Mouse (Mus musculus) gastrocnemius, adult 18-20 months (tissue): Measurements from ENCODE around the gene Itga11. TPM values are rescaled to one million over a fixed set of nuclear protein-coding genes. Genes with fewer than 3 reads are reported as not detected.
"Not testable (repeated sequence)": the region's sequence is repeated elsewhere in the genome, so short reads cannot be mapped to it uniquely, and the experiment has no call there.

Source experiments
- DNase-seq: peaks from one replicate; pipeline ENCODE4 v3.0.0; 2021; ENCODE audit warnings: low spot score
- total RNA-seq, 2 experiments: library from RNA; stranded (reverse); gene quantifications; 2 replicates each; pipeline ENCODE4 v1.2.3; 2021

Itga11 gene
- total RNA-seq, 2 experiments from 2014 or later: 3.1 to 3.7 TPM

GRCm38 (mm10) chr9:62763478-62763877 is 85.9 kb downstream of the Itga11 start:
- DNase-seq: no peak

DNA sequence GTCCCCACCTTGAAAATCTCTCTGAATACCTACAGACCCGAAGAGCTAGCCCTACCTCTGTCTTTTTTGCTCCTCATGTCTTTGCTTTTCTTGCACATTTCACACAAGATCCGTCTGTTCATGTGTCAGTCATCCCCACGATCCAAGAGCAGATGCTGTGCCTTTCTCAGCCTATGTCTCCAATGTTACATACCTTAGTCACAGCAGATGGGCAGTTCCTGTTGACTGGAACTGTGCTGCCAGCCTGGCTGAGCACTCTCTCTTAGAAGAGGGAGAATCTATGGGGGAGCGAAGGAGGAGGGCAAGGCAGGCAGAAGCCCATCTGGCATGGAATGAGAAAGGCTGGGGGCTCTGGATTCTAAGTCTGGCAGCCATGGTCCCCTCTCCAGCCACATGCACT is 87.7 kb downstream of the Itga11 start:
- no peak for DNase-seq

GRCm38 (mm10) chr9:62767464-62767863 is 89.8 kb downstream of the Itga11 start:
- no peak for DNase-seq

DNA sequence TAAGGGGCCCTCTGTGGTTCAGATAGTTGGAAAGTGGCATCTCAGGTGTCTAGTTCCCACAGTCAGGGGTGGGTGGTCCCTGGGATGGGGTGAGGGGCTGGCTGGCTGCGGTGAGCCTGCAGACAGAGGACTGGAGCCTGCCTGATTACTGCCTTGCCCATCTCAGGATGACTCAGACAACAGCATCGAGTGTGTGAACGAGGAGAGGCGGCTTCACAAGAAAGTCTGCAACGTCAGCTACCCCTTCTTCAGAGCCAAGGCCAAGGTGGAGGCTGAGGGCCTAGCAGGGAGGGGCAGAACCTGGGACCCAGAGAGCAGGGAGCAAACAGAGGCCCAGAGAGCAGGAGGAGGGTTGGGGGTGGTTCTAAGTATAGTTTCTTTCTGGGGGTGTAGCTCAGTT is 90.7 kb downstream of the Itga11 start:
- no peak for DNase-seq

DNA sequence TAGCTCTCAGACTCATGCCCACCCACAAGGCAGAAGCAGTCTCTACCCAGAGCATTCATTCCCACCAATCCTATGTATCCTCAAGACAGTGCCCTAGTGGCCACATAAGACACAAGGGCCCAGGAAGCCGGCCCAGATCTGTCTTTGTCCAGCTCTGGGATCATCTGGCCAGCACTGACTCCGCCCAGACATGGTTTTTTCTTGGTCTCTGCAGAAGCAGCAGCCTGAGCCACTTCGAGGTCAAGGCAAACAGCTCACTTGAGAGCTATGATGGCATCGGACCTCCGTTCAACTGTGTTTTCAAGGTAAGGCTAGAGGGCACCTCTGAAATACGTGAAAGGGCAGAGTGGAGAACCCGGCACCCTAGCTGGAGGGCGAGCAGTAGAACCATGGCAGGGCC is 95.1 kb downstream of the Itga11 start:
- no peak for DNase-seq

DNA sequence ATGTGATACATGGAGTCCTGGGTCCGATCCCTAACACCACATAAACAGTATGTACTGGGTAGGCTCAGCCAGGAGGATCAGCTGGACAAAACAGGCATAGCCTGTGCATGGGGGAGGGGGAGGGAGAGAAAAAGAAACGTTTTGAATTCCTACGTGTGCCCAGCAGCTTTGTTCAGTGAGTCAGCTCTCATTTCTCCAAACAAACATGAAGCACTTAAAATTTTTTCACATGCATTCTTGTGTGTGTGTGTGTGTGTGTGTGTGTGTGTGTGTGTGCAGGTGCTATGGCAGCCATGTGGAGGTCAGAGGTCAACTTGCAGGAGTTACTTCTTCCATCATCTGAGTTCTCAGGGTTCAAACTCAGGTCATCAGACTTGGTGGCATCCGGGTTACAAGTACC is 97.8 kb downstream of the Itga11 start:
- no peak for DNase-seq

DNA sequence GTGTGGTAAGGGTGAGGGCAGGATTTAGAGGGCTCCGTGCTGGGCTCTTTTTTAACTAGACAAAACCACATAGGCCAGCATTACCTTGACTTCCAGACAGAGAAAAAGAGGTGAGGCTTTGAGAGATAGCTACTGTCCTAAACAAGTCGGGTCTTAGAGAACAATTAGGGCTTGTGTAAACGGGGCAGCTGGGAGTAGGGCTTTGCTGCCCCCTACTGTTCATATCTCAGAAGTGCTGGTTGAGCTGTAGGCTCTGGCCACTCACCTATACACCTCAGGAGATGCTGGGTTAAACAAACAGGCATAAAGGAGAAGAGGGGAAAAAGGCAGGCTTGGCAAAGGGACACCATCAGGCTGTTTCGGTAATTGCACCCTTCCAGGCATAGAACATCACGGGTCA is 99.8 kb downstream of the Itga11 start:
- peak; percentile 48 for DNase-seq

DNA sequence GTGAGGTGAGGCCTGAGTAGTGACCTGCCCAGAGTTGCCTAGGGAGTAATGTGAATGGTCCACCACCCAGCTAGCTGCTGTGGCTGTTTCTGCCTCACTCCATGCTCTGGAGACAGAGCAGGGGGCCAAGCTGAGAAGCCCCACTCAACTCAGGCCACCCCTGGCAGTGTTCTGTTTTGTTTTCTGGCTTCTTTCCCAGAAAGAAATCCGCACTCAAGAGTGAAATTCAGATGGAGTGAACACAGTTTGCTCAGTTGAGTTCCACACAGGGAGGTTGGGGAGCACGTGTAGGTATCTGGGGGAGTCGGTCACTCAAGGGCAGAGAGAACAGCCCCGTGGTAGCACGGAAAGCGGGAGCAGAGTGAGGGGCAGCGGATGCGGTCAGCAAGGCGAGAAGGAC is 101.1 kb downstream of the Itga11 start:
- DNase-seq: no peak

GRCm38 (mm10) chr9:62781965-62782364 is 104.3 kb downstream of the Itga11 start:
- no peak for DNase-seq

GRCm38 (mm10) chr9:62782976-62783781 is 105.6 kb downstream of the Itga11 start:
- no peak for DNase-seq

- no peak for DNase-seq
These were observed 106.6 kb downstream of the Itga11 start for GRCm38 (mm10) chr9:62784233-62784632.

GRCm38 (mm10) chr9:62786721-62787120 is 109.1 kb downstream of the Itga11 start:
- DNase-seq: no peak

- no peak for DNase-seq
These were observed 112.2 kb downstream of the Itga11 start for GRCm38 (mm10) chr9:62789856-62790255.

DNA sequence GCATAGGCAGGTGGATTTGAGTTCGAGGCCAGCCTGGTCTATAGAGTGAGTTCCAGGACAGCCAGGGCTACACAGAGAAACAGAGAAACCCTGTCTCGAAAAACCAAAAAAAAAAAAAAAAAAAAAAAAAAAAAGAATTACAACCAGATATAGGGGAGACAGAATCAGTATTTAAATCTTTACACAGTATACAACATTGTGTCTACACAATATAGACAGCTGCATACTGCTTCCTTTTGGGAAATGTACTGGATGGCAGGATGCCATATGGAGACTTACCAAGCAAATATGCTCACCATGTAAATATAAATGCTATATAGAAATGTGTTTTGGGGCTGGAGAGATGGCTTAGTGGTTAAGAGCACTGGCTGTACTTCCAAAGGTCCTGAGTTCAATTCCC is 121.6 kb downstream of the Itga11 start:
- not testable (repeated sequence) for DNase-seq

GRCm38 (mm10) chr9:62810095-62810494 is 132.5 kb downstream of the Itga11 start:
- no peak for DNase-seq

GRCm38 (mm10) chr9:62810543-62811515 is 133.2 kb downstream of the Itga11 start:
- DNase-seq: peak; percentile 8

DNA sequence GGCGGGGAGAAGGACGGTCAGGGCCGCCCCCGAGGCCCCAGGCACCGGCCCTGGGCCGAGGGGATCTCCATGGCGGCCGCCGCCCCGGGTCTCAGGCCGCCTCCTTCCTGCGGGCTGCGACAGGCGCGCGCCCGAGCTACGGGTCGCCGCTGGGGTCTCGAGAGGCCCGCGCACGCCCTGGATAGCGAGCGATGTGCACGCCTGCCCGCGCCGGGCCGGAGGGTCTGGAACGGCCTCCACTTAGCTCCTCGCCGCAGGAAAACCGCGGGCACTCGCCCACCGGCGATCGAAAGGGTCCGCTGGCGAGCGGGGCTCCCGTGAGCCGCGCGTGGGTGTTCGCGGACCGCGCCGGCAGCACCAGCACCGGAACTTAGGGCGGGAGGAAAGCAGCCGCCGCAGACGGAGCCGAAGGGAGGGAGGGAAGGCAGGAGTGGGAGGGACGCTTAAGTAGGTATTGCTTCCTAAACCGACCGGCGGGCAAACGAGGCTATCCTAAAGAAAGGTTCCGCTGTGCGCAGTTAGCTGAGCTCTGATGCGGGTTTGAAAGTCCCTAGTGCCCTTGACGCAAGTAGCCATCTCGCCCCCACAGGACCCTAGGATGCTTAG is 134.0 kb downstream of the Itga11 start, which contains the start of gene Fem1b:
Gene Fem1b, minus strand, starts transcription at position 419 of the 606 bp plus-strand sequence.
- peak; percentile 93 for DNase-seq

GRCm38 (mm10) chr9:62812216-62813049 is 134.8 kb downstream of the Itga11 start:
- DNase-seq: peak; percentile 4

DNA sequence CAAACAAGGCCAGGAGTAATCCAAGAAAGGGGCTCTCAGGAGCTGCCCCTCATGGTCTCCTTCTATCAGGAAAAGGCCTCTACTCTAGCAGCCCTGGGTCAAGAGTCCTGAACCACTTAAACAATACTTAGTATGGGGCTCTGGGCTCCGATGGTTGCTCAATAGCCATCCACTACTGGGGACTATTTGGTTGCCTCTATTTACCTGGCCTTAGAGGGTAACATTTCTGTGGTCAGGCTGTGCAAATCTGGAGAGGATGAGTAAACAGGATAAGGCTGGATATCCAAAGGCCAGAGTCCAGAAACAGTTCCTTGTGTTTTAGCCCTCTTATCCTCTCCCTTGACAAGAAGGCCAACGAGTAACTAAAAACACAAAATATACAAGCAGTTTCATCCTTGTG is 137.1 kb downstream of the Itga11 start:
- no peak for DNase-seq

- DNase-seq: no peak
These were observed 138.9 kb downstream of the Itga11 start for GRCm38 (mm10) chr9:62816323-62817098.
